Mouse (Mus musculus): ENCODE results near the gene Dhx29. TPM values are rescaled to one million over a fixed set of nuclear protein-coding genes. Genes with fewer than 3 reads are reported as not detected.

The Dhx29 gene
- polyA plus RNA-seq, 1 experiment from 2014 or later = 32.5 TPM

DNA sequence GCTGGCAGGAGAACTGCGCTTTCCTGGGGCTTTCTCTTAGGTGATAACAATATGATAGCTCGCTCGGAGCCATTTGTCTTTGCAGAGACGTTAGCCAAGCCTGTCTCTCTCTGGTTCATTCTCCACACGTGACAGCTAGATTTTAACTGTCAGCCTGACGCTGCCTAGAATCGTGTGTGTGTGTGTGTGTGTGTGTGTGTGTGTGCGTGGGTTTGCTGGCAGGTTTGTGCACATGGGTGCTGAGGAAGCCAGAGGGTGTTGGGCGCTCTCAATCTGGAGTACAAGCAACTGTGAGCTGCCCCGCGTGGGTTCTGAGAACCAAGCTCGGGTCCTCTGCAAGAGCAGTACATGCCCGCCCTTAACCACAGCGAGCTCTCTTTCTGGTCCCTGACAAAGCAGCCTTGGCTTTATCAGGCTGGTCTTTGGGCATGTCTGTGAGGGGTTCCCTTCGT, 14.7 kb downstream of the Dhx29 start:
- no peak for ATAC-seq (ENCODE audit: low read depth)
- 74% methylated on average over 15 of the region's 15 CpGs for WGBS
- Histone ChIP-seq H3K4me2 (no peak overlapping the region), H3K36me3 (peaks cover 94% of the 10 kb centered on the region), H3K9me3 (no peaks in the 10 kb centered on the region), H3K9ac (no peak overlapping the region), H3K4me1 (replicated peaks) (no peaks in the 10 kb centered on the region), H3K4me3 (no peak overlapping the region), H3K27me3 (no peaks in the 10 kb centered on the region), H3K27ac (replicated peaks) (no peak overlapping the region)

DNA sequence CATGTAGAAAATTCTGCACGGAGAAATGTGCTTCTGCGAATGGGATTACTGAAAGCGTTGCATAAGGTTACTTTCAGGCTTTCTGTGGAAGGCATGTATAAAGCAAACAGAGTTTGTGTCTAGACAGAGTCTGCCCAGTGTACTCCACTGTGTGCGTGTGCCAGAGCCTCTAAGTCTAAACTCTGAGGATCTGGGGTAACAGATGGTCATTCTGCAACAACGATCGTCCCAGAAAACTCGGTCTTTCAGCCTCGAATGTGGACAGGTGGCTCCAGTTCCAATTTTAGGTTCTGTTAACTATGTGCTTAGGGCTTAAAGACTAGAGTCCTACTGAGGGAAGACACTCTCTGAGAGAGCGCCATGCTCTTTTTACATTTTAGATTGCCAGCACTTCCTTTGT, 18.1 kb downstream of the Dhx29 start:
- H3K4me1 ChIP-seq (replicated peaks) = no peaks in the 10 kb centered on the region
- H3K27me3 ChIP-seq = no peaks in the 10 kb centered on the region
- no peak overlapping the region for H3K4me2 ChIP-seq
- no peak overlapping the region for H3K9ac ChIP-seq
- no peak overlapping the region for H3K27ac ChIP-seq (replicated peaks)
- H3K9me3 ChIP-seq = no peaks in the 10 kb centered on the region
- ATAC-seq (ENCODE audit: low read depth) = no peak
- H3K4me3 ChIP-seq = no peak overlapping the region
- WGBS = 94% methylated on average over 9 of the region's 9 CpGs
- H3K36me3 ChIP-seq = peaks cover 94% of the 10 kb centered on the region

DNA sequence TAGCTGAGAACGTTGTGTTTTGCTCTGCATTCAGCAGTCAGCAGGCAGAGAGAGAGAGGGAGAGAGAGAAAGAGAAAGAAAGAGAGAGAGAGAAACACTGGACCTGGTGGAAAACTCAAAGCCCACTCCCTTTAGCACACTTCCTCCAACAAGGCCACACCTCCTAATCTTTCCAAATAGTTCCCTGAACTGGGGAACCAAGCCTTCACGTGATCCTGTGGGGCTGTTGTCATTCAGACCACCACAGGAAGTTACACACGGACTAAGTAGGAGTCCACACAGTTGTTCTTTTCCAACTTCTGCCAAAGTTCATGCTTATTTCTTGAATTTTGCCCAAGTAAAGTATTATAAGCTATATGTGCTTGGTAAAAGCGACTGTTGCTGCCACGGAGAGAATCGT, 18.6 kb downstream of the Dhx29 start:
- ATAC-seq (ENCODE audit: low read depth) = no peak
- no peak overlapping the region for H3K9ac ChIP-seq
- WGBS = 86% methylated on average over 6 of the region's 6 CpGs
- H3K4me1 ChIP-seq (replicated peaks) = no peaks in the 10 kb centered on the region
- no peak overlapping the region for H3K4me3 ChIP-seq
- H3K27me3 ChIP-seq = no peaks in the 10 kb centered on the region
- H3K9me3 ChIP-seq = no peaks in the 10 kb centered on the region
- no peak overlapping the region for H3K4me2 ChIP-seq
- no peak overlapping the region for H3K27ac ChIP-seq (replicated peaks)
- H3K36me3 ChIP-seq = peaks cover 94% of the 10 kb centered on the region

DNA sequence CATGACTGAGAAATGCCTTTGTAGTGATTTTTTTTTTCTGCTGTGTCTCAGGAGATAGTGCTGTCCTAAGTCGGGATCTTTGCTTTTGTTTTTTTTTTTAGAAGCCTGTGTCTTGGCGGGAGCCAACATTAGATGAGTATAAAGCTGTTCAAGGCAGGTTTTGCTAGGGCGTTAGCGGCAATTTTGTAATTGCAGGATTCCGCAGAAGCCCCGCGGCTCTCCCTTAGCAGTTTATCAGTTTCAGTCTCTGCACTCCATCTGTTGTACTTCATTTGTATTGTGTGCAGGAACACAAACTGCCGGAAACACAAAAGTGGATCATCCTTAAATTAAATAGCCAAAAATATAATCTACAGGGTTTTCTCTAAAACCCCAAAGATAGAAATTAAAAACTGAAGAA, 26.8 kb downstream of the Dhx29 start:
- H3K4me3 ChIP-seq = no peak overlapping the region
- peaks cover 94% of the 10 kb centered on the region for H3K36me3 ChIP-seq
- no peak overlapping the region for H3K27ac ChIP-seq (replicated peaks)
- ATAC-seq (ENCODE audit: low read depth) = no peak
- no peaks in the 10 kb centered on the region for H3K27me3 ChIP-seq
- 89% methylated on average over 8 of the region's 8 CpGs for WGBS
- no peaks in the 10 kb centered on the region for H3K4me1 ChIP-seq (replicated peaks)
- no peak overlapping the region for H3K4me2 ChIP-seq
- H3K9ac ChIP-seq = no peak overlapping the region
- H3K9me3 ChIP-seq = no peaks in the 10 kb centered on the region

DNA sequence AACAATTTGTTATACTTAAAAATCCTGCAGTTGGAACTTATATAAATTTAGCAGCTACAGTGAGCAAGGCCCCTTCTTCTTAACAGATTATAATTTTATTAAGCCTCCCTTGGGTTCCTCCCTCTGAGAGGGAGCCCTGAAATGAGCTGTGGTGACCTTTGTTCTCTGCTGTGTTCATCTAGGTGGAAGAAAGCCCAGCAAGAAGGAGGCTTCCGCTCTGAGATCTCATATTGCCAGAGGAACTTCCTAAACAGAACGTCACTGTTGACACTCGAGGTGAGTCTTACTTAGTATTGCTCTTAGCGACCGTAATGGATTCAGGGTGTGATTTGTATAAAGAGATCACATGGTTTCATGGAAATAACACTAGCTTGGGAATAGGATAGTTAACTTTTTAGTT, 35.8 kb downstream of the Dhx29 start:
- H3K4me3 ChIP-seq = no peak overlapping the region
- WGBS = 87% methylated on average over 5 of the region's 5 CpGs

DNA sequence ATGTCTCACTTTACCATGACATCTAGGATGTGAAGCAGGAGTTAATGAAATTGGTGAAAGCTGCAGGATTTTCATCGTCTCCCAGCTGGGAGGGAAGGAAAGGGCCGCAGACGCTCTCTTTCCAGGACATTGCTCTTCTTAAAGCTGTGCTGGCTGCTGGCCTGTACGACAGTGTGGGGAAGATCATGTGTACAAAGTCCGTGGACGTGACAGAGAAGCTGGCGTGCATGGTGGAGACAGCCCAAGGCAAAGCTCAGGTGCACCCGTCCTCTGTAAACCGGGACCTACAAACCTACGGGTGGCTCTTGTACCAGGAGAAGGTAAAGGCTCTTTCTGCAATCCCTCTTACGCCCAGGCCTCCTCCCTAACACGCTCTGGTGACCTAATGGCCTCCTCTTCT, 37.2 kb downstream of the Dhx29 start:
- Histone ChIP-seq H3K4me3 (no peak overlapping the region), H3K27ac (replicated peaks) (no peak overlapping the region), H3K9me3 (no peaks in the 10 kb centered on the region), H3K9ac (no peak overlapping the region), H3K27me3 (no peaks in the 10 kb centered on the region), H3K4me2 (no peak overlapping the region), H3K36me3 (peaks cover 82% of the 10 kb centered on the region), H3K4me1 (replicated peaks) (no peaks in the 10 kb centered on the region)
- no peak for ATAC-seq (ENCODE audit: low read depth)
- 93% methylated on average over 12 of the region's 12 CpGs for WGBS

More for the DNA sequence above, 35.8 kb downstream of the Dhx29 start:
- Histone ChIP-seq H3K27ac (replicated peaks) (no peak overlapping the region), H3K4me2 (no peak overlapping the region), H3K36me3 (peaks cover 84% of the 10 kb centered on the region), H3K4me1 (replicated peaks) (no peaks in the 10 kb centered on the region), H3K27me3 (no peaks in the 10 kb centered on the region), H3K9ac (no peak overlapping the region), H3K9me3 (no peaks in the 10 kb centered on the region)
- ATAC-seq (ENCODE audit: low read depth) = no peak

DNA sequence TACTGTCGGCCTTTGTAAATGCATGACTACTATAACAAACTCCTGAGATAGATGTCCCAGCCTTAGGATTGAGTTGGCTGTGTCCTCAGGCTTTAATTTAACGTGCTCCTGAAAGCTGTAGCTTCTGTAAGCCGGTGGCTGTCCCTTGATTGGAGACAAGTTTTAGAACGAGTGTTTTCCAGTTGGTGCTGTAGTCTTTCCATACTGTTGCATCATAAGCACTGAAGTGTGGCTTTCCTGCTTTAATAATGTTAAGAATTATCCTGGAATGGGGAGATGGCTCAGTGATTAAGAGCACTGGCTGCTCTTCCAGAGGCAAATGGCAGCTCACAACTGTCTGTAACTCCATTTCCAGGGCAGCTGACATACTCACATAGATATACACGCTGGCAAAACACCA, 40.0 kb downstream of the Dhx29 start:
- WGBS = 92% methylated on average over 5 of the region's 5 CpGs
- no peaks in the 10 kb centered on the region for H3K4me1 ChIP-seq (replicated peaks)
- H3K36me3 ChIP-seq = peaks cover 72% of the 10 kb centered on the region
- no peaks in the 10 kb centered on the region for H3K9me3 ChIP-seq
- no peaks in the 10 kb centered on the region for H3K27me3 ChIP-seq
- no peak overlapping the region for H3K4me3 ChIP-seq
- no peak for ATAC-seq (ENCODE audit: low read depth)
- no peak overlapping the region for H3K9ac ChIP-seq
- H3K27ac ChIP-seq (replicated peaks) = no peak overlapping the region
- no peak overlapping the region for H3K4me2 ChIP-seq

DNA sequence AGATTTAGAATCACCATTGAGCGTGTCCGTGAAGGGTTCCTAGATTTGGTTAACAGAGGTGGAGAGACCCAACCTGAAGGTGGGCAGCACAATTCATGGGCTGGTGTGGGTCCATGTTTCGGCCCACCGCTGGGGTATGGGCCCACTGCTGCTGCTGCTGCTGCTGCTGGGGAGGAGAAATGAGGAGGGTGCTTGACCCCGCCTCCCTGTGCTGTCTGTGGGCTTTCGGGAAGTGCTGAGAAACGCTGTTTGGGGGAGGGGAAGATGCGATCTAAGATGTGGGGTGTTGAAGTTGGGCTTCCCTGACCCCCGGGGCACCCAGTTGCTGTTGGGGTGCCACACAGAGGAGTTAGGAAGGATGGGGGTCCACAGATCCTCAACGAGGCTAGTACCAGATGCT, 49.5 kb downstream of the Dhx29 start:
- no peak overlapping the region for H3K4me2 ChIP-seq
- WGBS = 45% methylated on average over 10 of the region's 10 CpGs
- no peak overlapping the region for H3K9ac ChIP-seq
- H3K27ac ChIP-seq (replicated peaks) = no peak overlapping the region
- no peaks in the 10 kb centered on the region for H3K9me3 ChIP-seq
- no peaks in the 10 kb centered on the region for H3K36me3 ChIP-seq
- H3K27me3 ChIP-seq = peaks cover 27% of the 10 kb centered on the region
- H3K4me1 ChIP-seq (replicated peaks) = no peaks in the 10 kb centered on the region
- no peak overlapping the region for H3K4me3 ChIP-seq
- ATAC-seq (ENCODE audit: low read depth) = no peak

DNA sequence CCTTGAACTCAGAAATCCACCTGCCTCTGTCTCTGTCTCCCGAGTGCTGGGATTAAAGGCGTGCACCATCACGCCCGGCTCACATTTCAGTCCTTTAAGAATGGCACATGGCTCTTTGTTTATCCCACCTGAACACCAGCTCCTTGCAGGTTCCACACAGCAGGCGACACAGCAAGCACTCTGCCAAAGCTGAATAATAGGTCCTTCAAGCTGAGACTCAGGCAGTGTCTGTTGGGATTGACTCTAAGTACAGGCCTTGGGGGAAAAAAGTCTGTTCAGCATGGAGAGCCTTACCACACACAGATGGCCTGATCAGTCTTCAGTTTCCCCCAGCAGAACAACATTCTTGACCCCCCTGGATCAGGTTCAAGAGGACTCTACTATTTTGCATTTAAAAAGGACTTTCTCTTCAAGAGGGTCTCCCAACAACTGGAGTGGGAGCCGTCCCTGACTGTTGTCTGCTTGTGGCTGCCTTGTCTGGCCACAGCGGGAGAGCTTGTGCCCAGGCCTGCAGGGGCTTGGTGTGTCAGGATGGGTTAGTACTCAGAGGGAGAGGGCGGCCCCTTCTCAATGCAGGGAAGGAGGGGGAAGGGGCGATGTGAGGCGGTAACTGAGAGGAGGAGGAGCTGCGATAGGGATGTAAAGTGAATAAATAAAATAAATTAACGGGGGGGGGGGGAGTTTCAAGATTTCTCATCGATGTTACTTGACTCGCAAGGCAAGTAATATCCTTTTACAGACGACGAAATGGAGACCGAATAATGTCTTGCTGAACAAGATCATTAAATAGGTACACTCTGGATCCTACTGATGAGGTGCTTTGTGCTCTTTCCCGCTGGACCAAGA, 58.6 kb downstream of the Dhx29 start:
- WGBS = 3% methylated on average over 18 of the region's 18 CpGs
- no peak overlapping the region for H3K9ac ChIP-seq
- H3K4me3 ChIP-seq = no peak overlapping the region
- no peaks in the 10 kb centered on the region for H3K36me3 ChIP-seq
- no peak for ATAC-seq (ENCODE audit: low read depth)
- H3K4me1 ChIP-seq (replicated peaks) = peaks cover 42% of the 10 kb centered on the region
- H3K9me3 ChIP-seq = no peaks in the 10 kb centered on the region
- H3K4me2 ChIP-seq = 0 out of 2 replicates have a peak overlapping the region, but pooled peaks have one; percentile 95
- peaks cover 74% of the 10 kb centered on the region for H3K27me3 ChIP-seq
- H3K27ac ChIP-seq (replicated peaks) = no peak overlapping the region

DNA sequence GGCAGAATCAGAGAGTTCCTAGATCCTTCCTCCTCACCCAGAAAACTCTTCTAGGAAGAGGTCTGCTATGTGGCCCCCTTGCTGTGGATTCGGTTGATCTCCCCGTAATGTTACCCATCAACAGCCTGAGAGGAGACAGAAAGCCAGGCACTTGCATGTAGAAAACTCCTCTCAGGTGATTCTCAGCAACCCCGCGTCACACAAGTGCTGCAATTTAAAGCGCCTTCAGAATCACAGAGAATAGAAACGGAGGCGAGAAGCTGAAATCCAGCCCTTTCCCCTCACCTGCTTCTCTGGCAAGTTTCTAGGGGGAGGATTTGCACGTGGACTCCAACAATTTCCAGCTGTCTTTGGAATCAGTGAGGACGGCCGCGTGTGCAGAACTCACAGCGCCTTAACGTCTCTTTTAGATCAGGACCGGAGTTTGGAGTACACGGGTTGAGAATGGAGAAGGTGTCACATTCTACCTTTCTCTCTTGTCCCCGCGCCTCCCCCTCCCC, 59.2 kb downstream of the Dhx29 start:
- Histone ChIP-seq H3K9me3 (no peaks in the 10 kb centered on the region), H3K4me2 (peak overlapping the region; percentile 95), H3K9ac (no peak overlapping the region), H3K27ac (replicated peaks) (no peak overlapping the region), H3K4me3 (peak overlapping the region; percentile 53), H3K36me3 (no peaks in the 10 kb centered on the region), H3K4me1 (replicated peaks) (peaks cover 42% of the 10 kb centered on the region), H3K27me3 (peaks cover 81% of the 10 kb centered on the region)
- WGBS = under 1% methylated on average over 17 of the region's 17 CpGs
- ATAC-seq (ENCODE audit: low read depth) = no peak

DNA sequence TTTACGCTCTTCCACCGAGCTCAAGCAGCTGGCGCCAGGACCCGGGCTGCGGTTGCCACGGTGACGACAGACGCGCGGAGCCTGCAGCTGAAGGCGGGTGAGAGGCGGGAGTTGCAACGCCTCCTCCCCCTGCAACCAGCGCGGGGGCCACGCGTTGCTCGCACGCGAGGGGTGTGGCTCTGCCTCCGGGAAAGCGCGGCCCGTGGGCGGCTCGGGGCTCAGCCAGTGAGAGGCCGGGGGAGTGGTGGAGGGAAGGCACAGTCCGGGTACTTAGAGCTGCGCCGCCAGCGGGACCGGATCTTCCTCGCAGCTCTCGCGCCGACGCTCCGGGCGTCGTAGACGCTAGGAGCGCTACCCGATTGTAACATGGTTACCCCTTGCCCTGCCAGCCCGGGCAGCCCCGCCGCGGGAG, 60.3 kb downstream of the Dhx29 start, which contains the start of gene Ccno:
Gene Ccno (plus strand): TSS at position 271 of the 412 bp plus-strand sequence.
- Histone ChIP-seq H3K36me3 (no peaks in the 10 kb centered on the region), H3K4me2 (peak within 1 kb of the TSS; percentile 95), H3K4me3 (peak within 1 kb of the TSS; percentile 53), H3K4me1 (replicated peaks) (peaks cover 42% of the 10 kb centered on the region), H3K27ac (replicated peaks) (no peak within 1 kb of the TSS), H3K9me3 (no peaks in the 10 kb centered on the region), H3K9ac (peak within 1 kb of the TSS; percentile 65), H3K27me3 (peaks cover 84% of the 10 kb centered on the region)
- ATAC-seq (ENCODE audit: low read depth) = peak; percentile 94
- WGBS = under 1% methylated on average over 47 of the region's 47 CpGs

DNA sequence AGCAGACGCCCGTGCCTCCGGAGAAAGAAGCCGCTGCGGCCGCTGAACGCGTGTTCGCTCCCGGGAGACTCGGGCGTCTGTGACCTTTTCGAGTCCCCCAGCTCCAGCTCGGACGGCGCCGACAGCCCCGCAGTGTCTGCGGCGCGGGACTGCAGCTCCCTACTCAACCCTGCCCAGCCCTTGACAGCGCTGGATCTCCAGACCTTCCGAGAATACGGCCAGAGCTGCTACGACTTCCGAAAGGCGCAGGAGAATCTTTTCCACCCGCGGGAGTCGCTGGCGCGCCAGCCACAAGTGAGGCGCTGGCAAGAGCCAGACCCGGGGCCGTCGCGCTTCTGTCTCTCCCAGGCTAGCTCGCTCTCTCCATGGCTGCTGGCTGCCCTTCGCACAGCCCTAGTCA, 60.7 kb downstream of the Dhx29 start:
- WGBS = 0% methylated on average over 39 of the region's 39 CpGs
- Histone ChIP-seq H3K27ac (replicated peaks) (no peak overlapping the region), H3K36me3 (no peaks in the 10 kb centered on the region), H3K4me3 (peak overlapping the region; percentile 53), H3K4me2 (peak overlapping the region; percentile 95), H3K27me3 (peaks cover 88% of the 10 kb centered on the region), H3K9me3 (no peaks in the 10 kb centered on the region), H3K9ac (peak overlapping the region; percentile 65), H3K4me1 (replicated peaks) (peaks cover 42% of the 10 kb centered on the region)
- peak; percentile 58 for ATAC-seq (ENCODE audit: low read depth)

Measured in neural tube, embryonic 13.5 days (tissue).